Mouse (Mus musculus): ENCODE measurements around the gene Ppp1r13l. TPM values are rescaled to one million over a fixed set of nuclear protein-coding genes. Genes with fewer than 3 reads are reported as not detected.
A peak's percentile ranks its signal among the peaks of the same experiment; 100 is the strongest.

Ppp1r13l gene
- polyA plus RNA-seq, 1 experiment from 2014 or later = 8.1 TPM

DNA sequence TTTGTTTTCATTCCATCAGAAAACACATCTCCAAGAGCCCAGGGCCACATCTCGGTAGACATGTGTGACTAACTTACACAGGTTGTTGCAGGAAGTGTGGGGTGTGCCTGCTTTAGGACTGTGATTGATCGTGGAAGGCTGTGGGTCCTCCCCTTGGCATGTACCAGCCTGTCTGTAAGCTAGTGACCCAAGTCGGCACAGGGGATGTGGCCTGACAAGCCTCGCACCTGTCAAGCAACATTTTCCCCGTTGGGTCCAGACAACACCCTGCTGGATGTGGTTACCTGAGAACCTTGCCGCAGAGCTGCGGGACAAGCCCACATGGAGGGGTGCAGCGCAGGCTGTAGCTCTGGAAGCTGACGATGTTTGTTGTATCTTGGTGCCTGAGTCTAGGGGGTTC is 37.1 kb upstream of the Ppp1r13l start:
- Histone ChIP-seq H3K36me3 (no peaks in the 10 kb centered on the region), H3K27ac (no peak overlapping the region), H3K9me3 (no peaks in the 10 kb centered on the region), H3K27me3 (peaks cover 31% of the 10 kb centered on the region), H3K4me1 (peaks cover 21% of the 10 kb centered on the region), H3K4me3 (no peak overlapping the region), H3K4me2 (replicated peaks) (no peak overlapping the region), H3K9ac (no peak overlapping the region)
- 37% methylated on average over 9 of the region's 9 CpGs for WGBS
- ATAC-seq (ENCODE audit: insufficient number of reproducible peaks, insufficient read depth, low FRiP score, low TSS enrichment) = no peak

GRCm38 (mm10) chr7:19324221-19324620 is 35.3 kb upstream of the Ppp1r13l start:
- Histone ChIP-seq H3K27ac (no peak overlapping the region), H3K9ac (no peak overlapping the region), H3K27me3 (peaks cover 16% of the 10 kb centered on the region; the same call in 1 of the 2 replicates), H3K4me3 (no peak overlapping the region), H3K4me1 (peaks cover 23% of the 10 kb centered on the region), H3K9me3 (no peaks in the 10 kb centered on the region), H3K36me3 (no peaks in the 10 kb centered on the region), H3K4me2 (replicated peaks) (no peak overlapping the region)
- 86% methylated on average over 11 of the region's 11 CpGs for WGBS
- ATAC-seq (ENCODE audit: insufficient number of reproducible peaks, insufficient read depth, low FRiP score, low TSS enrichment) = no peak

GRCm38 (mm10) chr7:19325262-19326199 is 34.0 kb upstream of the Ppp1r13l start:
- ATAC-seq (ENCODE audit: insufficient number of reproducible peaks, insufficient read depth, low FRiP score, low TSS enrichment) = no peak
- Histone ChIP-seq H3K9ac (no peak overlapping the region), H3K27ac (no peak overlapping the region), H3K4me1 (peaks cover 20% of the 10 kb centered on the region), H3K4me3 (no peak overlapping the region), H3K36me3 (no peaks in the 10 kb centered on the region), H3K27me3 (peaks cover 14% of the 10 kb centered on the region; the same call in 1 of the 2 replicates), H3K4me2 (replicated peaks) (peak overlapping the region; percentile 54; the same call in 1 of the 2 replicates), H3K9me3 (no peaks in the 10 kb centered on the region)
- 70% methylated on average over 21 of the region's 21 CpGs for WGBS

DNA sequence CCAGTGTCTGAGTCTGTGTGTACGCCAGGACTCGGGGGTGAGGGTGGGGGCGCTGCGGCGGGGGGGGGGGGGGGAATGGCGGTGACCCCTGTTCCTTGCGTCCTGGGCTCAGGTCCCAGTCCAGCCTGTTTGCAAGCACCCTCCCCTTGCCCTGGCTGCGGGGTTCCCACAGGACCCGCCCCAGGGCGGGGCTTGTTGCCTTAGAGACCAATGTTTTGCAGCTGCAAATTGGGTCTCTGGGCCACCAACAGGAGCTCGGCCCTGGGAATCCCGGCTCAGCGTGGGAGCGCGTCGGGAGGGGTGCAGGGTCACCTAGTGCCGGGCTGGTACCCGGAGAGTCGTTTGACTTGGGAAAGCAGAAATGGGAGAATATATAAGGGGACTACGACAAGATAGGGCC is 33.2 kb upstream of the Ppp1r13l start:
- H3K4me1 ChIP-seq = peaks cover 16% of the 10 kb centered on the region
- H3K27me3 ChIP-seq = peaks cover 14% of the 10 kb centered on the region; the same call in 1 of the 2 replicates
- no peaks in the 10 kb centered on the region for H3K36me3 ChIP-seq
- ATAC-seq (ENCODE audit: insufficient number of reproducible peaks, insufficient read depth, low FRiP score, low TSS enrichment) = peak; percentile 54; the same call in 1 of the 2 replicates
- 2% methylated on average over 20 of the region's 20 CpGs for WGBS
- peak overlapping the region; percentile 33 for H3K4me3 ChIP-seq
- H3K4me2 ChIP-seq (replicated peaks) = peak overlapping the region; percentile 54
- no peak overlapping the region for H3K9ac ChIP-seq
- H3K27ac ChIP-seq = no peak overlapping the region
- H3K9me3 ChIP-seq = no peaks in the 10 kb centered on the region

- Histone ChIP-seq H3K36me3 (no peaks in the 10 kb centered on the region), H3K27ac (no peak overlapping the region), H3K4me2 (replicated peaks) (peak overlapping the region; percentile 54), H3K9ac (0 out of 2 replicates have a peak overlapping the region, but pooled peaks have one; percentile 32), H3K4me3 (peak overlapping the region; percentile 33), H3K4me1 (peaks cover 16% of the 10 kb centered on the region), H3K27me3 (0 out of 2 replicates have a peak, but pooled peaks cover 10% of the 10 kb centered on the region), H3K9me3 (no peaks in the 10 kb centered on the region)
- WGBS = under 1% methylated on average over 22 of the region's 22 CpGs
- no peak for ATAC-seq (ENCODE audit: insufficient number of reproducible peaks, insufficient read depth, low FRiP score, low TSS enrichment)
Measured at GRCm38 (mm10) chr7:19327128-19327527, 32.4 kb upstream of the Ppp1r13l start.

- no peaks in the 10 kb centered on the region for H3K36me3 ChIP-seq
- no peak for ATAC-seq (ENCODE audit: insufficient number of reproducible peaks, insufficient read depth, low FRiP score, low TSS enrichment)
- 74% methylated on average over 5 of the region's 5 CpGs for WGBS
- 0 out of 2 replicates have a peak overlapping the region, but pooled peaks have one; percentile 32 for H3K9ac ChIP-seq
- H3K4me1 ChIP-seq = peaks cover 16% of the 10 kb centered on the region
- H3K27ac ChIP-seq = no peak overlapping the region
- no peak overlapping the region for H3K4me3 ChIP-seq
- H3K4me2 ChIP-seq (replicated peaks) = peak overlapping the region; percentile 54; the same call in 1 of the 2 replicates
- H3K9me3 ChIP-seq = no peaks in the 10 kb centered on the region
- H3K27me3 ChIP-seq = 0 out of 2 replicates have a peak, but pooled peaks cover 5% of the 10 kb centered on the region
Measured at GRCm38 (mm10) chr7:19327782-19328181, 31.8 kb upstream of the Ppp1r13l start.

DNA sequence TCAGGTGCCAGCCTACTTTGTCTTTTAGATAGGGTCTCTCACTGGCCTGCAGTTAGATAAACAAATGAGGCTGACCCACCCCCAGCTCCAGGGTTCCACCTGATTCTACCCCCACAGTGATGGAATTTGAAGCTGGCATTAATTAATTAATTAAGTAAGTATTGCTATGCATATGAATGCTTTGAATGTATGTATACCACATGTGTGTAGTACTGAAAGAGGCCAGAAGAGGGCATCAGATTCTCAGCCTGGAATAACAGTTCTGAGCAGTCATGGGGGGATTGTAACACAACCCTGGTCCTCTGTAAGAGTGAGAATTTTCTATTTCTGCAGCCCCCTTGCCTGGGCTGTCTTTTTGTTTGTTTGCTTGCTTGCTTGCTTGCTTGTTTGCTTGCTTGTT is 31.1 kb upstream of the Ppp1r13l start:
- H3K9ac ChIP-seq = no peak overlapping the region
- no peaks in the 10 kb centered on the region for H3K9me3 ChIP-seq
- no peak for ATAC-seq (ENCODE audit: insufficient number of reproducible peaks, insufficient read depth, low FRiP score, low TSS enrichment)
- no peak overlapping the region for H3K4me3 ChIP-seq
- H3K4me2 ChIP-seq (replicated peaks) = no peak overlapping the region
- H3K27ac ChIP-seq = no peak overlapping the region
- H3K36me3 ChIP-seq = no peaks in the 10 kb centered on the region
- peaks cover 16% of the 10 kb centered on the region for H3K4me1 ChIP-seq
- 0 out of 2 replicates have a peak, but pooled peaks cover 5% of the 10 kb centered on the region for H3K27me3 ChIP-seq

- Histone ChIP-seq H3K27ac (no peak overlapping the region), H3K4me3 (no peak overlapping the region), H3K27me3 (no peaks in the 10 kb centered on the region), H3K9me3 (no peaks in the 10 kb centered on the region), H3K36me3 (no peaks in the 10 kb centered on the region), H3K4me1 (peaks cover 14% of the 10 kb centered on the region), H3K9ac (no peak overlapping the region), H3K4me2 (replicated peaks) (no peak overlapping the region)
- ATAC-seq (ENCODE audit: insufficient number of reproducible peaks, insufficient read depth, low FRiP score, low TSS enrichment) = peak; percentile 30; the same call in 1 of the 2 replicates
- WGBS = 43% methylated on average over 2 of the region's 2 CpGs
Measured at GRCm38 (mm10) chr7:19331910-19332309, 27.6 kb upstream of the Ppp1r13l start.

DNA sequence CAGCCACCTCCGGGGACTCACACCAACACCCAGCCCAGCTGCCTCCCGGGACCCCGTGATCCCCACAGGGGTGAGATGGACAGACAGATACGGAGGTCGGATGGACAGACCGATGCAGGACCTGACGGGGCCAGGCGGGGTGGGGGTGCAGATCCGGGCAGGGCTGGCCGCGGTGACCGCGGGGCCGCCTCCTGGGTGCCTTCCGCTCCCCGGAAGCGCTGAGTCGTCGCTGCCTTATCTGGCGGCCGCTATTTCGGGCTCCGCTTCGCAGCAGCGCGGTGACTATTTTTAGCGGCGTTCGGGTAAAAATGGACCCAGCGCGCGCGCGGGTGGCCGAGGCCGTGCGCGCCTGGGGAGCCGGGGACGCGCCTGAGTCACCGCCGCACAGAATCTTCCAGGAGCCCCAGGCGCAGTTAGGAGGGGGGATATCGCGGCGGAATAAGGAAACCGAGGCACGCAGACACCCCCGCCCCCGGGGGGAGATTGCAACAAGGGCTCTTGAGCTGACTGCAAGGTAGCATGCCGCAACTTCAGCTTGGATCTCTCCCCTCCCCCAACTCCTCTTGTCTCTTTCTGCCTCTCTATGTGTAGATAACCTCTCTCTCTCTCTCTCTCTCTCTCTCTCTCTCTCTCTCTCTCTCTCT is 26.7 kb upstream of the Ppp1r13l start:
- H3K36me3 ChIP-seq = no peaks in the 10 kb centered on the region
- no peak overlapping the region for H3K27ac ChIP-seq
- no peaks in the 10 kb centered on the region for H3K27me3 ChIP-seq
- peak overlapping the region; percentile 73 for H3K9ac ChIP-seq
- peaks cover 6% of the 10 kb centered on the region for H3K4me1 ChIP-seq
- no peaks in the 10 kb centered on the region for H3K9me3 ChIP-seq
- peak overlapping the region; percentile 61 for H3K4me3 ChIP-seq
- peak overlapping the region; percentile 71 for H3K4me2 ChIP-seq (replicated peaks)
- no peak for ATAC-seq (ENCODE audit: insufficient number of reproducible peaks, insufficient read depth, low FRiP score, low TSS enrichment)
- WGBS = under 1% methylated on average over 52 of the region's 52 CpGs

GRCm38 (mm10) chr7:19335583-19335982 is 24.0 kb upstream of the Ppp1r13l start:
- H3K9ac ChIP-seq = no peak overlapping the region
- peaks cover 6% of the 10 kb centered on the region for H3K4me1 ChIP-seq
- no peak overlapping the region for H3K4me2 ChIP-seq (replicated peaks)
- H3K9me3 ChIP-seq = no peaks in the 10 kb centered on the region
- WGBS = 47% methylated on average over 3 of the region's 3 CpGs
- no peak for ATAC-seq (ENCODE audit: insufficient number of reproducible peaks, insufficient read depth, low FRiP score, low TSS enrichment)
- no peaks in the 10 kb centered on the region for H3K36me3 ChIP-seq
- H3K27ac ChIP-seq = no peak overlapping the region
- no peaks in the 10 kb centered on the region for H3K27me3 ChIP-seq
- H3K4me3 ChIP-seq = no peak overlapping the region

DNA sequence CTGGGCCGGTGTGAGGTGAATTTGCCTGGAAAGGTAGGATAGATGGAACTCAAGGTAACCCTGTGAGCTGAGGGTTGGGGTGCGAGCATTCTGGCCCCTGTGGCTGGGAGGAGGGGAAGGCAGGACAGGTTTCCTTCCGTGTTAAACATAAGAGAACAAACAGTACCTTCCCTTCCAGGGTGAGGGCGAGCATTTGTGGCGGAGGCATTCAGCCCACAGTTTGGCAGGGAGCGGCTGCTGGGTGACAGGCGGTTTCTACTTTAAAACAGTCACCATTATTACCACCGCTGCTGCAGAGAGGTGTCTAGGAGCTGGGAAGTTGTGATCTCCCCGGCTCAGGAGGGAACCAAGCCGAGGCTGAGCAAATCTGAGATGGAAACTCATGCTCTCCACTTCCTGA is 22.4 kb upstream of the Ppp1r13l start:
- no peak for ATAC-seq (ENCODE audit: insufficient number of reproducible peaks, insufficient read depth, low FRiP score, low TSS enrichment)
- no peak overlapping the region for H3K9ac ChIP-seq

More for the DNA sequence above, 22.4 kb upstream of the Ppp1r13l start:
- H3K27ac ChIP-seq = no peak overlapping the region
- H3K4me1 ChIP-seq = peaks cover 17% of the 10 kb centered on the region
- no peaks in the 10 kb centered on the region for H3K36me3 ChIP-seq
- H3K27me3 ChIP-seq = peaks cover 12% of the 10 kb centered on the region
- H3K9me3 ChIP-seq = no peaks in the 10 kb centered on the region
- H3K4me3 ChIP-seq = no peak overlapping the region
- 59% methylated on average over 10 of the region's 10 CpGs for WGBS
- H3K4me2 ChIP-seq (replicated peaks) = no peak overlapping the region
